Mouse (Mus musculus) lung, adult 2 months (tissue): ENCODE measurements around the gene Adarb1.

Experiments
- CTCF ChIP-seq: fragments of 200-500 bp; IDR thresholded peaks from 2 replicates; pipeline ENCODE4 v1.5.1; 2011; ENCODE audit warnings: mild to moderate bottlenecking, low read length, control low read depth; ENCODE audit not compliant: insufficient read depth
- POLR2A ChIP-seq: fragments of 200-500 bp; IDR thresholded peaks from 2 replicates; pipeline ENCODE4 v1.6.1; 2011; ENCODE audit warnings: low read depth, mild to moderate bottlenecking, control low read depth, low read length, borderline replicate concordance; ENCODE audit errors: extremely low read depth

DNA sequence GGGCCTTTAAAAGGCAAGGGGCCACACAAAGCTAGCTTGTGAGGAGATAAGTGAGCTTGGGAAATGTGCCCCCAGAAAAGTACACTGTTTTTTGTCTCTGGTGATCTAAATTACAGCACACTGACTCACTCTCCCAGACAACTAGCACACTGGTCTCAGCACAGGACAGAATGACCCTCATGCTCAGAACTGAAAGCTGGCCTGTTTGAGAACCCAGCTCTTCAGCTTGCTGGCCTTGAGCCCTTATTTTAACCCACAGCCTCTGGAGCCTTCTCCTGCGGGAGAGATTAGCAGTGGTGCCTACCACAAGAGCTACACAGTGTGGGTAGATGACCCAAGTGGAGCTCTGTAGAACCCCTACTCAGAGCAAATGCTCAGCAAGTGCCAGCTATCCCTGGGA, 42.0 kb downstream of the Adarb1 start:
- TF ChIP-seq CTCF (no peak), POLR2A (no peak)
